Mouse (Mus musculus) forebrain, postnatal 0 days (tissue): ENCODE measurements around the gene Adgrg3. TPM values are rescaled to one million over a fixed set of nuclear protein-coding genes. Genes with fewer than 3 reads are reported as not detected.

Source experiments
- ATAC-seq: fragments of 200-750 bp; cut with Nextera tagmentation; 2 replicates; pipeline ENCODE4 v1.8.0; 2017; ENCODE audit warnings: mild to moderate bottlenecking, moderate library complexity
- DNase-seq: peaks from one replicate; pipeline ENCODE4 v3.0.0-alpha.2; 2015
- H3K27ac ChIP-seq: fragments of 300-500 bp; sonication (generic); 2 replicates; pipeline ENCODE4 v1.5.1; 2014; ENCODE audit warnings: low read depth, mild to moderate bottlenecking, antibody characterized with exemption, low read length, moderate library complexity, mixed read lengths
- H3K27me3 ChIP-seq: fragments of 300-500 bp; sonication (generic); 2 replicates; pipeline ENCODE4 v1.6.1; 2014; ENCODE audit warnings: mild to moderate bottlenecking, low read length, mixed read lengths; ENCODE audit not compliant: insufficient read depth
- H3K36me3 ChIP-seq: fragments of 300-500 bp; sonication (generic); 2 replicates; pipeline ENCODE4 v1.6.1; 2014; ENCODE audit warnings: mild to moderate bottlenecking, moderate library complexity; ENCODE audit not compliant: insufficient read depth
- H3K4me1 ChIP-seq: fragments of 300-500 bp; sonication (generic); 2 replicates; pipeline ENCODE4 v1.6.1; 2014; ENCODE audit warnings: antibody characterized with exemption; ENCODE audit not compliant: insufficient read depth
- H3K4me2 ChIP-seq: fragments of 300-500 bp; sonication (generic); 2 replicates; pipeline ENCODE4 v1.6.1; 2014; ENCODE audit warnings: low read depth, mild to moderate bottlenecking, moderate library complexity
- H3K4me3 ChIP-seq: fragments of 300-500 bp; sonication (generic); 2 replicates; pipeline ENCODE4 v1.5.1; 2014; ENCODE audit warnings: low read depth, low read length, mixed read lengths
- H3K9ac ChIP-seq: fragments of 300-500 bp; sonication (generic); 2 replicates; pipeline ENCODE4 v1.6.1; 2014; ENCODE audit warnings: mild to moderate bottlenecking
- H3K9me3 ChIP-seq: fragments of 300-500 bp; sonication (generic); 2 replicates; pipeline ENCODE4 v1.6.1; 2016; ENCODE audit warnings: low read length
- CTCF ChIP-seq: sonication (generic); IDR thresholded peaks from 2 replicates; pipeline ENCODE4 v1.5.1; 2016; ENCODE audit warnings: antibody characterized with exemption, control low read depth, low read depth
- WGBS: fragments of 180-500 bp; shearing (Covaris S2); extraction: QIAGEN DNeasy Blood & Tissue Kit; methylation state at CpG from one replicate; pipeline ENCODE4 v1.1.7; 2014; 5-methylcytosine and 5-hydroxymethylcytosine counted together
- polyA plus RNA-seq: library from polyadenylated mRNA; unstranded; fragments of >200 nt; fragmentation: Nextera tagmentation; extraction: Ambion mirVana; gene quantifications from 2 replicates; pipeline ENCODE4 v1.2.1, GENCODE M21; 2015
- total RNA-seq: library from RNA; depleted of rRNA; stranded (reverse); fragments of >200 nt; gene quantifications from 2 replicates; pipeline ENCODE4 v1.2.3, GENCODE M21; 2014; rRNA removed

The Adgrg3 gene
- total RNA-seq = 0.67 and 1.2 TPM in 2 replicates
- polyA plus RNA-seq = 0.47 and 0.69 TPM in 2 replicates

DNA sequence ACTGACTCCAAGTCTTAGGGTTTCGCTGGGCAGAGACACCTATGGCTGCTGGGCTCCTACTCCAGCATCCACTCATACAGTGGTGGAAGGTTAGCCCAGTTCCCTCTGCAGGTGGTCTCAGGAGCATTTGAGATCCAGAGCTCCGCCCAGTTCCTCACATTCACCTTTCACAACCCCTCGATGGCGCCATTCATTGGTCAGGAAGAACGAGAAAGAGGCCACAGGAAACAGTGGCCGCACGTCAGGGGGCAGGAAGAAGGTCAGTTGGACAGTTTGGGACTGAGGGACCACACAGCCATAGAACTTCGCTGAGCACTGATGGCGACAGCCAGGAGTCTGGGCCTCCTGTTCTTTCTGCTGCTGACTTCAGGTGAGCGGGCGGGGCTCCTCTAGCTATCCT, at the start of gene Adgrg3:
TSS of gene Adgrg3 (plus strand) at position 242 of the 400 bp plus-strand sequence.
- Histone ChIP-seq H3K4me2 (no peak within 1 kb of the TSS), H3K36me3 (peaks cover 35% of the 10 kb centered on the region), H3K27ac (no peak within 1 kb of the TSS), H3K4me3 (no peak within 1 kb of the TSS), H3K4me1 (no peaks in the 10 kb centered on the region), H3K27me3 (no peaks in the 10 kb centered on the region), H3K9me3 (no peaks in the 10 kb centered on the region), H3K9ac (no peak within 1 kb of the TSS)
- no peak for DNase-seq
- ATAC-seq = no peak
- 85% methylated on average over 11 of the region's 11 CpGs for WGBS
- TF ChIP-seq CTCF = no peak

DNA sequence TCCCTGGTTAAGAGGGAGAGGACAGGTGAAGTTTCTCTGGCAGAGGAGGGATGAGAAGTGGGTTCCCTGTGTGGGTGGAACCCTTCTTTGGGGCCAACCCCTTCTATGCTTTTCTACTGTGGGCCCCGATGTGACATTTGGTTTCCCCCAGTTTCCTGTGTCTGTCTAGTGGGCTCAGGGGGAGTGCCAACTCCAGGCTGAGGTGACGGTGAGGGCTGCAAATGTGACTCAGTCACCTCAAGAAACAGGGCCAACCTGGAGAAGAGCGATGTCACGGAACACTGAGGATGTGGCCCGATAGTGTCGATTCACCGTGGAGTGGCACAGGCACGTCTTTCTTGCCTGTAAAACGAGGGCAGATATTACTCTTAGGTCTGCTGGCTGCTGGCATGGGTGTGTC, 44.2 kb upstream of the Adgrg3 start:
- ATAC-seq (no peak), DNase-seq (no peak)
- Histone ChIP-seq H3K9ac (no peak overlapping the region), H3K27ac (no peak overlapping the region), H3K9me3 (no peaks in the 10 kb centered on the region), H3K27me3 (no peaks in the 10 kb centered on the region), H3K4me2 (no peak overlapping the region), H3K4me3 (no peak overlapping the region), H3K36me3 (no peaks in the 10 kb centered on the region), H3K4me1 (0 out of 2 replicates have a peak, but pooled peaks cover 2% of the 10 kb centered on the region)
- TF ChIP-seq CTCF = no peak
- 92% methylated on average over 9 of the region's 9 CpGs for WGBS

DNA sequence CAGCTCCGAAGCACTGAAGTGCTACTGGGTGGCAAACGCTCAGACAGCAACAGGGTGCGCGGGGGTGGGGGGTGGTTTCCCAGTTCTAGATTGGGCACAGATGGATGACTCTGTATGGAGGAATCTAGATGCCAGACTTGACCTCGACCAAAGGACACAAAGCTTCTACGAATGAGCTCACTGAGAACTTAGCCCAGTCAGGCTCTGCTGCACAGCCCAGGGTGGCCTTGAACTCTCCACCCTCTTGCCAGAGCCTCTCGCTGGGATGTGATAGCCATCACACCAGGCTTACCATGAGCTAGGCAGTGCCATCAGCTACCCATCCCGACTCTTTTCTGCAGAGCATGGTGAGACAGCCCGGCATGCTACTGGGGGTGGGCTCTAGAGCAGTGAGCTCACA, 43.7 kb upstream of the Adgrg3 start:
- WGBS = 89% methylated on average over 9 of the region's 9 CpGs
- DNase-seq = no peak
- Histone ChIP-seq H3K9ac (no peak overlapping the region), H3K4me1 (0 out of 2 replicates have a peak, but pooled peaks cover 2% of the 10 kb centered on the region), H3K27me3 (no peaks in the 10 kb centered on the region), H3K4me2 (no peak overlapping the region), H3K36me3 (no peaks in the 10 kb centered on the region), H3K27ac (no peak overlapping the region), H3K9me3 (no peaks in the 10 kb centered on the region), H3K4me3 (no peak overlapping the region)
- ATAC-seq = no peak
- no peak for TF ChIP-seq CTCF

DNA sequence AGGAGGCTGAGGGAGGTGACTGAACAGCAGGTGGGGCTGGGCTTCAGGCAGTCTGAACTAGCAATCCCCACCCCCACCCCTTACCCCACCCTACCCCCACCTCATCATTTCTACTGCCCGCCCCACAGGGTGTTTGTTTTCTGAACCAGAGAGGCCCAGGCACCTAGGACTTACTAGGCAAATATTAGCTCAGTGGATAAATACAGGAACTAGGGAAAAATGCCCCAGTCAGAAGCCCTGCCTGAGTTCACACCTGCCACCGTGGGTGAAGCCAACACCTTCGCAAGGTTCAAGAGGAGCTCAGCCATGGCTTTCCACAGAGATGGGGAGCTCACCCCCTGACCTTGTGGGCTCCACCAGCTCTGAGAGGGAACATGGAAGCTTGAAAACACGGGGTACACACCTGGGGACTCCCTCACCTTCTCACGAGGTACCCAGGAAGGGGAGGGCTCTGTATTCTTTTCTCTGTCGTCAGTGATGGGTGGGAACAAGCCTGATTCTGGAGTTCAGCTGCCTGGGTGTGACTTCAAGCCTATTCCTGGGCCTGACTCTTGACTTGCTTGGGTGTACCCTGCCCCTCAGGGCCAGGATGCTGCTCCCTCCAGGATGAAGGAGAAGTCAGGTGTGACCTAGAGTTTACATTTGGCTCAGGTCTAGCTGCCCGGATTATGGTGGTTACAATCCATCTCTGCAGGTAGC, 42.9 kb upstream of the Adgrg3 start, which contains the start of gene Adgrg1:
TSS of gene Adgrg1 (plus strand) at position 285 of the 699 bp plus-strand sequence.
- 63% methylated on average over 7 of the region's 7 CpGs for WGBS
- ATAC-seq = no peak
- no peaks in the 10 kb centered on the region for H3K36me3 ChIP-seq

DNA sequence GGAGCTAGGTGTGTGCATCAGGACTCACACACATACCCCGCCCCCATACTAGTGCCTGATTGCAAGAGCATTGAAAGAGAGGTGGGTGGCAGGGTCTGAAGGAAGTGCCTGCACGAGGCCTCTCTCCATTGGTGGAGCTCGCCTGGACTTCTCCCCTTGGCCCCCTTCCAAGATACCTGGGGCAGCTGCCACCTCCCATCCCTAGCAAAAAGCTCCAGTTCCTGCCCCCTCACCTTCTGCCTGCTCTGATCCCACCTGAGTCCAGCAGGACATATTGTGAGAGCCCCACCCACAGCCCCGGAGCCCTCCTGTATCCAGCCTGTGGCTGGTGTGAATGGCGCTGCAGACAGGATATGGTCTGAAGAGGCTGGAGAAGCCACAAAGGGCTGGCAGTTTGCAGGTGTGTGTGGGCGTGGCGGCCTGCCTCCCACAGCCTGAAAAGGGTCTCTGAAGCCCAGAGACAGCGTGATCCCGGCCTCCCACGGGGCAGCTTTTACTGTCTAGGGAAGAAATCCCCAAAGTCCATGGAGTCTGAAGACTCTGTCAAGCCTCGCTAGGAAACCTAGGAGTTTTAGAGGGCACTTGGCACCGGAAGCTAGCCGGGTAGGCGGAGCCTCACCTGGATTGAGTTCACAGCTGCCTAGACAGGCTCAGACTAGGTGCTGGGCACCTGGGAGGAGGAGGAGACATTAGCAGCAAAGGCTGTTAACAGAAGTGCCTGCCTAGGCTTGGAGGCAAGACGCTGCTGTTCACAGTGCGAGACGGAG, 40.7 kb upstream of the Adgrg3 start:
- DNase-seq (no peak), ATAC-seq (no peak)
- no peaks in the 10 kb centered on the region for H3K27me3 ChIP-seq
- peak overlapping the region; percentile 23; the same call in 1 of the 2 replicates for H3K4me2 ChIP-seq
- no peak for TF ChIP-seq CTCF
- H3K4me1 ChIP-seq = peaks cover 9% of the 10 kb centered on the region
- H3K4me3 ChIP-seq = no peak overlapping the region; the same call in 1 of the 2 replicates
- 0 out of 2 replicates have a peak overlapping the region, but pooled peaks have one; percentile 1 for H3K9ac ChIP-seq
- no peaks in the 10 kb centered on the region for H3K36me3 ChIP-seq
- H3K27ac ChIP-seq = no peak overlapping the region
- WGBS = 29% methylated on average over 17 of the region's 17 CpGs
- no peaks in the 10 kb centered on the region for H3K9me3 ChIP-seq

More for the DNA sequence above, 42.9 kb upstream of the Adgrg3 start, which contains the start of gene Adgrg1:
- H3K4me2 ChIP-seq = no peak within 1 kb of the TSS
- H3K27me3 ChIP-seq = no peaks in the 10 kb centered on the region
- H3K27ac ChIP-seq = no peak within 1 kb of the TSS
- H3K9me3 ChIP-seq = no peaks in the 10 kb centered on the region
- DNase-seq = no peak
- H3K9ac ChIP-seq = no peak within 1 kb of the TSS
- TF ChIP-seq CTCF = no peak
- H3K4me3 ChIP-seq = no peak within 1 kb of the TSS
- 0 out of 2 replicates have a peak, but pooled peaks cover 2% of the 10 kb centered on the region for H3K4me1 ChIP-seq

DNA sequence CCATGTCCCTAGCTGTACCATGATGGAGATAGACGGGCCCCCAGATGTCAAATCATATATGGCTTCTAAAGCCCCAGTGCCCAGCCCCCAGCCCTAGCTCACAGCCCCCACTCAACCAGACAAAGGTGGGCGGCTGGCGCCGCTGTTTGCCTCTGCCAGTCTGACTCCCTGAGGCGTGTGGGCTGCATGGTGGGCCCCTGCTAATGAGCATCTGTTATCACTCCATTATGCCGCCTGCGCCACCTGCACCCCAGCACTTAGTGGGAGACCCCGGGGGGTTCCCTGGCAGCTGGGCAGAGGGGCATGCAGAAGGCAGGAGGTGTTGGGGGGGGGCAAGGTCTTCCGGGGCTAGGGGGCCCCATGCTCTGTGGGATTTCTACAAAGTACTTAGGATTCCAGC, 39.4 kb upstream of the Adgrg3 start:
- H3K36me3 ChIP-seq = no peaks in the 10 kb centered on the region
- 15% methylated on average over 9 of the region's 9 CpGs for WGBS
- H3K4me2 ChIP-seq = peak overlapping the region; percentile 15; the same call in 1 of the 2 replicates
- peaks cover 18% of the 10 kb centered on the region for H3K4me1 ChIP-seq
- no peak overlapping the region for H3K27ac ChIP-seq
- H3K4me3 ChIP-seq = no peak overlapping the region
- no peaks in the 10 kb centered on the region for H3K9me3 ChIP-seq
- no peak overlapping the region for H3K9ac ChIP-seq
- H3K27me3 ChIP-seq = no peaks in the 10 kb centered on the region
- DNase-seq = peak; percentile 26
- no peak for TF ChIP-seq CTCF
- peak; percentile 38 for ATAC-seq
